Mouse (Mus musculus) hindbrain, embryonic 13.5 days (tissue): ENCODE measurements at regions not wholly inside any gene's neighbourhood (a gene's known extent, or its start where the extent isn't known, plus 50 kb on each side); places are given as distances from the start of the nearest gene placed in this dataset.

Source experiments
- ATAC-seq: fragments of 200-750 bp; cut with Nextera tagmentation; 2 replicates; pipeline ENCODE4 v1.8.0; 2017; ENCODE audit warnings: moderate TSS enrichment; ENCODE audit not compliant: low FRiP score
- H3K27ac ChIP-seq: fragments of 300-500 bp; sonication (generic); 2 replicates; pipeline ENCODE4 v1.5.1; 2015; ENCODE audit warnings: inconsistent platforms, mild to moderate bottlenecking, moderate library complexity
- H3K27me3 ChIP-seq: fragments of 300-500 bp; sonication (generic); 2 replicates; pipeline ENCODE4 v1.6.1; 2015; ENCODE audit warnings: mild to moderate bottlenecking, inconsistent platforms
- H3K36me3 ChIP-seq: fragments of 300-500 bp; sonication (generic); 2 replicates; pipeline ENCODE4 v1.6.1; 2015; ENCODE audit warnings: mild to moderate bottlenecking, inconsistent platforms
- H3K4me1 ChIP-seq: fragments of 300-500 bp; sonication (generic); replicated peaks from 2 replicates; pipeline ENCODE4 v1.6.1; 2015; ENCODE audit warnings: inconsistent platforms
- H3K4me2 ChIP-seq: fragments of 300-500 bp; sonication (generic); 2 replicates; pipeline ENCODE4 v1.6.1; 2015; ENCODE audit warnings: inconsistent platforms, mild to moderate bottlenecking, moderate library complexity
- H3K4me3 ChIP-seq: fragments of 300-500 bp; sonication (generic); 2 replicates; pipeline ENCODE4 v1.5.1; 2015; ENCODE audit warnings: mild to moderate bottlenecking, inconsistent platforms
- H3K9ac ChIP-seq: fragments of 300-500 bp; sonication (generic); 2 replicates; pipeline ENCODE4 v1.6.1; 2015; ENCODE audit warnings: mild to moderate bottlenecking, inconsistent platforms
- H3K9me3 ChIP-seq: fragments of 300-500 bp; sonication (generic); 2 replicates; pipeline ENCODE4 v1.6.1; 2016; ENCODE audit warnings: inconsistent platforms
- WGBS: fragments of 180-500 bp; shearing (Covaris S2); methylation state at CpG from one replicate; pipeline ENCODE4 v1.1.7; 2015; 5-methylcytosine and 5-hydroxymethylcytosine counted together

DNA sequence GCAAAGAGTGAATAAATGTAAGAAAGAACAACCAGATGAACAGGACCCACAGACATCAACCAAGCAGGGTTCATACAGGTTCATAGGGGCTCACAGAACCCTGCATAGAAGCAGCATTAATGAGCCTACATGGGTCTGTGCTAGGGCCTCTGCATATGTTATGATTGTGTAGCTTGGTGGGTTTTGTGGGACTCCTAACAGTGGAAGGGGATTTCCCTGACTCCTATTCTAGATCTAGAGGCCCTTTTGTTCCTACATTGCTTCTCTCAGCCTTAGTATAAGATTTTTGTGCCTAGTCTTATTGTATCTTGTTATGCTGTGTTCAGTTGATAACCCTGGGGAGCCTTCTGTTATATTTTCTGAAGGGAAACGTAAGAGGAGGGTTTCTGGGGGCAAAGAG, 481.7 kb upstream of the Adam24 start:
- H3K4me2 ChIP-seq, result no peak overlapping the region
- no peaks in the 10 kb centered on the region for H3K27me3 ChIP-seq
- H3K4me3 ChIP-seq, result no peak overlapping the region
- H3K4me1 ChIP-seq, result no peaks in the 10 kb centered on the region
- ATAC-seq, result no peak
- H3K9me3 ChIP-seq, result no peaks in the 10 kb centered on the region
- no peak overlapping the region for H3K9ac ChIP-seq
- H3K27ac ChIP-seq, result no peak overlapping the region
- H3K36me3 ChIP-seq, result no peaks in the 10 kb centered on the region
- 41% methylated on average over 1 of the region's 1 CpGs for WGBS

DNA sequence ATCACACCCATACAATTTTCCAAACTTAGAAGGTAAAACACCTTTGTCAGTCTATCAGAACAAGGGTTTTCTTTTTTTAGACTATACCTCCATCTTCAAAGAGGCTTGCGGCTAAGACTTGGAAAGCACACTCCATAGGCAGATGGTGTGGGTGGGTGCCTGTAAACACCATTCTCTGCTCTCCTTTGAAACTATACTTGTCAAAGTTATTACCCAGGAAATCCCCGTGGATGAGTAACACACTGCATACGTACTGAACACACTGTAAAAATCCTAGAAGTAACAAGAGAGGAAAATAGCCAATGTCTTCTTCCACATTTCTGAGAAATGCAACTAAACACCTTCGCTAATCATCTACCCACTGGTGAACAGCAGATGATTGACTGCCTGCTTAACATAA, 464.0 kb upstream of the Adam24 start:
- Histone ChIP-seq H3K9ac (no peak overlapping the region), H3K4me2 (no peak overlapping the region), H3K27ac (no peak overlapping the region), H3K27me3 (no peaks in the 10 kb centered on the region), H3K4me1 (no peaks in the 10 kb centered on the region), H3K4me3 (no peak overlapping the region), H3K36me3 (no peaks in the 10 kb centered on the region), H3K9me3 (no peaks in the 10 kb centered on the region)
- WGBS, result 89% methylated on average over 4 of the region's 4 CpGs
- ATAC-seq, result no peak

DNA sequence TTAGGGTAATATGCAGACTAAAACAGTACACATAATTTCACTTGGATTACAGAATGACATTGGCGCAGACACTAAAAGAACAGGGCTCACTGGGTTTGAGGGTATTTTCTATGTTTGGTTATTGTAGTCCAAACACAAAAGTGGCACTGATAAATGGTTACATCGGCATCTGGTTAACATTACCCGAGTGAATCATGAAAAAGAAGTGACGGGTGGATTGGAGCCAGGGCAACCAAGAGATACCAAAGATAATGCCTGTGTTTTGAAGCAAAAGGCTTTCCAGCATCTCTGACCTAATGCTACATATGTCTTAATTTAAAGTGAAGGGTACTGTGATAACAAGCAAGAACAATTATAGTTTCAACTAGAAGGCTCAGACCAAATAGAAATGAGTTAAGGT, 451.4 kb upstream of the Adam24 start:
- Histone ChIP-seq H3K27ac (no peak overlapping the region), H3K4me3 (no peak overlapping the region), H3K36me3 (no peaks in the 10 kb centered on the region), H3K4me2 (no peak overlapping the region), H3K9ac (no peak overlapping the region), H3K4me1 (no peaks in the 10 kb centered on the region), H3K27me3 (no peaks in the 10 kb centered on the region), H3K9me3 (no peaks in the 10 kb centered on the region)
- WGBS, result 61% methylated on average over 4 of the region's 4 CpGs
- no peak for ATAC-seq

DNA sequence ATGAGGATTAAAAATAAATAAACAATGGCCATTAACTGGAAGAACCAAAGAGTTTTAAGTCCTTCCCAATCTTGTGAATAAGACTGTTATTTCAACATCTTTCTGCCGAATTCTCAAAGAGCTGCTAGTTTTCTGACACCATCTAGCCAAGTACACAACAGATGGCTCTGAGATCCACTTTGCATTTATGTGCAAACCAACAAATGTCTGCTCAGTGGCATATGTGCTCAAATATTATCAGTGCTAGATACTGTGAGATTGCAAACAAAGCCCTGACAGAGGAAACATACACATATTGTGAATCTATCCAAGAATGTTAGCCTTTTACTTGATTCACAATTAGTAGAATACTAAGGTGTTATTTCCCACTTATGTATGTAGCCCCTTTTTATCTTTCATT, 447.6 kb upstream of the Adam24 start:
- Histone ChIP-seq H3K9ac (no peak overlapping the region), H3K27ac (no peak overlapping the region), H3K27me3 (no peaks in the 10 kb centered on the region), H3K9me3 (no peaks in the 10 kb centered on the region), H3K36me3 (no peaks in the 10 kb centered on the region), H3K4me1 (no peaks in the 10 kb centered on the region), H3K4me3 (no peak overlapping the region), H3K4me2 (no peak overlapping the region)
- ATAC-seq, result no peak
- 75% methylated on average over 1 of the region's 1 CpGs for WGBS
